Mouse (Mus musculus): Measurements from ENCODE around the gene Simc1.
A peak's percentile ranks its signal among the peaks of the same experiment; 100 is the strongest.
"Not testable (repeated sequence)": the region's sequence is repeated elsewhere in the genome, so short reads cannot be mapped to it uniquely, and the experiment has no call there.

Simc1 gene

DNA sequence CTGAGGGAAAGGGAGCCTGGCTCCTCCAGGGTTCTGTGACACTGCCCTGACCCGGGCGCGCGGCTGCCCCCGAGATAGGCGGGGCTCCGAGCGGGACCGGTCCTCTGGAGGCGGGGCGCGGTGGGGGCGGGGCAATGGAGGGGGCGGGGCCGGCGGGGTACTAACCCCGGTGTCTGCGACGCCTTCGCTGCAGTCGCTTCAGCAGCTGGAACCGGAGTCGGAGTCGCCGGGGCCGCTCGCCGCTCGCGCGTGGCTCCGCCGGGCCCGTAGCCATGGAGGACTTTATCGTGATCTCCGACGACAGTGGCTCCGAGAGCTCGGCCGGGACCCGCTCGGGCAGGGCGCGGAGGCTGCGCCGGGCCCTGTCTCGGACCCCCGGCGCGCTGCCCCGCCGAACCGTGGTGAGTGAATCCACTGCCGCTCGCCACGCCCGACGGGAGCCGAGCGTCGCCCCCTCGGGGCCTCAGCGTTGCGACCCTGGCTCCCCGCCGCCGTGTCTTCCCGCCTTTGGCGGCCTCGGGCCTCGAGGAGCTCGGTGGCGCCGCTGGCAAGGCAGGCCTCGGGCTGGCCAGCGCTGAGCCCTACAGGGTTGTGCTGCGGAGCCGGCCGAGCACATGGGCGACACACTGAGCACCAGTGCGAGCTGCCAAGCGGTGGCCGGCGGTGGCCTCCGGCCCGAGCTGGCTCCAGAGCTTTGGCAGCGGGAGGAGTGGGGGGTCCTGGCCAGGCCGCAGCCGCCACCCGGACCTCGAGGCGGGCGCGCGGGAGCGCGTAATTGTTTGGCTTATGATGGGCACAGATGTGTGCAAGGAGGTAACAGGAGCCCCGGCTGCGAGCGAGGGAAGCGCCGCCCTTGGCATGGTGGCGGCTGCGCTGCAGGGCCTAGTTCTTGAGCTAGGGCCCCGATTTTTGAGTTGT, at the start of gene Simc1:
Simc1 (plus strand) TSS at position 176 of the 918 bp plus-strand sequence.
- peak; percentile 69 for DNase-seq

DNA sequence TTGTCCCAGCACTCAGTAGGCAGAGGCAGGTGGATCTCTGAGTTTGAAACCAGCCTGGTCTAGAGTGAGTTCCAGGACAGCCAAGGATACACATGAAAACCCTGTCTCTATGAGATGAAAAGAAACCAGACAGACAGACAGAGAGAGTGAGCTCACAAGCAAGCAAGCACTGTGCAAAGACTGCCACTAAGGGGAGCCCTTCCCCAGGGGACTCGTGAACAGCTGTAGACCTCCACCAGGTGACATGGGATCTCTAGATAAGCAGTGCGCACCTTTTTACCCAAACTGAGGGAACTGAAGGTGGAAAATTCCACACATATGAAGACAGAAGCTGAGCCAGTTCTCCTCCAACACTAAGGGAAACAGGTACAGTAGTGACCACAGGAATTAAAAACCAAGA, 46.5 kb upstream of the Simc1 start:
- no peak for DNase-seq

DNA sequence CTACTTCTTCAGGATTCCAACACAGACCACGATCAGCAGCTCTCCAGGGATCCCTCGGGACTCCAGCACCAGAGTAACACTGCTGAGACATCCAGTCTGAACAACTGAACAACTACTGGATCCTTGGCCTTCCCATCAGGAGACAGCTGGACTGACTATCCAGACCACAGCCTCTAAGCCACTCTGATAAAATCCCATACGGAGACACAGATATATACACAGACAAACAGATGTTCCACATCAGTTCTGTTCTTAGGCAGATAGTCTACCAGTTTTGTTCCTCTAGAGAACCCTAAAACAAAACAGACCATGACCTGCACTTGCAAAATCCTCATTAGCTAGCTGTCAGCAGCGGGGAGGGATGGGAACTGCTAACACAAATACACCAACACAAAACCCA, 44.3 kb upstream of the Simc1 start:
- DNase-seq, result no peak

DNA sequence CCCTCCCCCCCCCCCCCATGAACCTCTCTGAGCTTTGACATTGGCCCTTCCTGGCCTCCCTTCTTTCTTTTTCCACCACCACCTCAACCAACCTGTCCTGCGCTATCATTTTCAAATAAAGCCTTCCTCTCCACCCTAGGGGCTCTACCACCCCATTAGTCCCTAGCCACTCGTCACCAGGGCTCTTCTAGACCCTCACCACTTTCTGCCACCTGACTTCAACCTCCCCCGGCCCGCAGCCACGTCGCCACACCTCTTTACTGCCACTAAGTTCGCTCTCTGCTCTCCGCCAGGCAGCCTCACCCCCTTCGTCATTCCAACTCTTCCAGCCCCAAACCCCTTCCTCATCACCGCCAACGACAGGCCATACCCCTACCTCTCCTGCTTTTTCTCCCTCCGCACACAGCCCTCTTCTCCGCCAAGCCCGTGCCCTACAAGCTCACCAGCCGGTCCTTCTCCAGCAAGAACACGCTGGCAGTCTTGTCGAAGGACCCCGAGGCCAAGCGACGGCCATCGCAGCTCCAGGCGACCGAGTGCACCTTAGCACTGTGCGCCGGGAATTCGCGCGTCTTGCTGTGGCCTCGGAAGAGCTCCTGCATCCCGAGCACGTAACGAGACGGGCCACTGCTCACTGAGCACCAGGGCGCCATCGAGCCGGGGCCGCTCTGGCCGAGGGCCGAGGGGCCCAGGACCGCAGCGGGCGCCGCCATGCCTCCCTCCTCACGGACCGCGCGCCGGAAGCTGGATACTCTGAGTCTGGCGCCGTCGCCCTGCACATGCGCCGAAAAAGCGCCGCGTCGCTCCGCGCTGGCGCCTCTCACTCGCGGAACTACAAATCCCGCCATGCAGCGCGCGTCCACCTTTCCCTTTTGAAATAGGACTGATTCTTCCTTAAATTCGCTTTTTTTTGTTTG, 35.2 kb upstream of the Simc1 start, which contains the start of gene Thoc3:
Thoc3 (minus strand) TSS at position 752 of the 914 bp plus-strand sequence.
- peak; percentile 88 for DNase-seq

DNA sequence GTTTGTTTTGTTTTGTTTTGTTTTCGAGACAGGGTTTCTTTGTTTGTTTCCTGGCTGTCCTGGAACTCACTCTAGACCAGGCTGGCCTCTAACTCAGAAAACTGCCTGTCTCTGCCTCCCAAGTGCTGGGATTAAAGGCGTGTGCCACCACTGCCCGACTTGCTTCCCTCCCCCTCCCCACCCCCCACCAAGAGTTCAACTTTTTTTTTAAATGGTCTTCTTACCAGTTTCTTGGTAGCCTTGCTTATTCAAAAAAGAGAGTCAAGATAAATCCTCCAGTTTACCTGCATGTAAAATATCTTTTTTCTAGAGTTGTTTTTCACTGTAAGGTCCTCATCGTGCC, 34.6 kb upstream of the Simc1 start:
- DNase-seq, result no peak

DNA sequence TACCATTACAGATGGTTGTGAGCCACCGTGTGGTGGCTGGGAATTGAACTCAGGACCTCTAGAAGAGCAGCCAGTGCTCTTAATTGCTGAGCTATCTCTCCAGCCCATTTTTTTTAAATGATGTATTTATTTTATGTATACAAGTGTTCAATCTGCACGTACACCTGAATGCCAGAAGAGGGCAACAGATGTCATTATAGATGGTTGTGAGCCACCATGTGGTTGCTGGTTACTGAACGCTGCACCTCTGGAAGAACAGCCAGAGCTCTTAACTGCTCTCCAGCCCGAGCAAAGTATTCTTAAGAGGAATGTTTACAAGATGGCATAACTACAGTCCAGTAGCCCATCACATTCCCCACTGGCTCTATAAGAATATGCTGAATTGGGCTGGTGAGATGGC, 31.6 kb upstream of the Simc1 start:
- DNase-seq, result no peak

DNA sequence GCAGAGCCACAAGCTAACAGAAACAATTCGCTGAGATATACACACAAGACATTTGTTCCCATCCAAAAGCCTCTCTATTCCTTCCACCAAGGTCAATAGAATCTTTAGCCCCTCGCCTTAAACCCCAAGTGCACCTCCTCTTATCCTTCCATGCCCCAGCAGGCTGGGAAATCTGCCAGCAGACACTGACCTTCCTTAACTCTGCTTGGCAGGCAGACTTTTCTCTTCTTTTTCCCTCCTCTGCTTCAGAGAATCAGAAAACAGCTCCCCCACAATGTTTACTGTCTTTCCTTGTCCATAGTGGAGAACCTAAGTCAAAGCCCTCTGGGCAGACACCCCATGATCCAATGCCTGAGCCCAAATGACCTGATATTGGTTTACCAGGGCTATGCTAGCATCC, 28.6 kb upstream of the Simc1 start:
- DNase-seq, result no peak

DNA sequence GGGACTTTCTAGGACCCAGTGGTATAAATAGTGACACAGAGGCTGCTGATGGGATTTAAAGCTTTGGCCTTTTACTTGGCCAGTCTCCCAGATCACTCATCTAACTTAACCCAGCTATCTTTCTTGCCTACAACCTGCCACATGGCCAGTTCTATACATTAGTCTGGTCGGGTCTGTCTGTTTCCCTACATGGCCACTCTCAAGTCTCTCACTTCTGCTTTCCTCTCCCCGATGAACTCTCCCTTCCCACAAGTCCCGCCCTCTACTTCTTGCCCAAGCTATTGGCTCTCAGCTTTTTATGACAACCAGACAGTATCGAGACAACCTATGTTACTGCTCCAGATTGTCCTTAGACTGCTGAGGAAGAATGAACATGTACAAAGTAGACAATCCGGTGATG, 27.9 kb upstream of the Simc1 start:
- no peak for DNase-seq

DNA sequence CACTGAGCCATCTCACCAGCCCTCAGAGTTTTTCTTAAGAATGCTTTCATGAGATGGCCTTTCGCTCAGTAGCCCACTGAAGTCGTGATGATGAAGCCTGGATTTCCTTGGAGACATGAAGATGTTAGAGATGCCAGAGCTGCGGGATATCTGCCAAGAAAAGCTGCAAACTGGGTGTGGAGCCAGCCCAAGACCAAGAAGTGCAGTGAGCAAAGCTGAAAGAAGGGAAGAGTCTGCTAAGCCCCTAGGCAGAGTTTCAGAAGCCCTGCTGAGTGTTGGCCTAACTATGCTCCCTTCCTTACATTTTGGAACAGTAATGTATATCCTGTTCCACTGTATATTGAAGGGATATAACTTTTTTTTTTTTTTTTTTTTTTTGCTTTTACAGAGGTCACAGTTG, 24.3 kb upstream of the Simc1 start:
- peak; percentile 26 for DNase-seq

DNA sequence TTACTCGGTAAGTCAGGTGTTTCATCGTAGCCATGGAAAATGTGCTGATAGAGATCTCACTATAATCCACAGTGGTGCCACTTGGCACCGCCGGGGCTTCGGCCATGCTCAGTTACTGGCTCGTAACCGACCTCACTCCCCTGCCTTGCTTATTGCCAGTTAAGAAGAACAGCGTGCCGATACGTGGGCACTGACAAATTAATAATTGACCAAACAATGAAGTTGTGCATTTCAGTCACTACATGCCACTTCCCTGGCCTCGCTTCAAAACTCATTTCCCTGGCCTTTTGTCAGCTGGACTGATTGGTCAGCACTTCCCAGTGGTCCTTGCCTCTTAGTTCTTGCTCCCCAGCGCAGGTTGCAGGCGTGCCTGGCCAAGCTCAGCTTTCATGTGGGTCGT, 22.1 kb upstream of the Simc1 start:
- no peak for DNase-seq

DNA sequence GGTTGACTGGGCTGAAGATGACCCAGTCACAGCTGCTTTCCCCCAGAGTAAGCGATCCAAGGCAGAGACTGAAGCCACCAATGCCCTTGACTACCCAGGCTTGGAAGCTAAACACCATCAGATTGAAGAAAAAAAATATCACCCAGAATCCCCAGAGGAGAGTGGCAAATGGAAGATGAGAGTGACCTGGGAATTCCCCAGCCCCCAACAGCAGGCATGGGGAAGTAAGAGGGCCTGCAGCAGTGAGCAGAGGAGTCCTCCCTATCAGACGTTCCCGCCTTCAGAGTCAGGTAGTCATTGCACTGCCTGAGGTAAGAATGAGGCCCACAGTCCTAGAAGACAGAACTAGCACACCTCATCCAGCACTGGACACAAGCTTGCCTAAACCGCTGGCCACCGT, 13.2 kb upstream of the Simc1 start:
- DNase-seq, result no peak

DNA sequence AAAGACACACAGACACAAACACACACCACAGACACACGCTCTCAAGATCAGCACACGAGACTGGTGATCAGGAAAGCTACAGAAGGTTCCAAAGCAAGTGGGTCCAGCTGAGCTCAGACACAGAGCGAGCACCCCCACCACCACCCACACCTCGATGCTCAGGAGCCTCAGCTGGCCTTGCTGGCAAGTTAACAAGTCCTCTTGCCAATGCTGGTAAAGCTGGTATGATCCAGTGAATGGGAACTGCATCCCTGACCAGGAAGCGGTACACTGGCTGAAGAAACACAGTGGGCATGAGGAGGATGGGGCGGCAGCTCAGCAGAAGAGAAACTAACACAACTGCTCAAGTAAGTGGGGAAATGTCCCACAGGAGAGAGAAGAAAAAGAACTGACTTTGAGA, 12.2 kb upstream of the Simc1 start:
- DNase-seq, result no peak

DNA sequence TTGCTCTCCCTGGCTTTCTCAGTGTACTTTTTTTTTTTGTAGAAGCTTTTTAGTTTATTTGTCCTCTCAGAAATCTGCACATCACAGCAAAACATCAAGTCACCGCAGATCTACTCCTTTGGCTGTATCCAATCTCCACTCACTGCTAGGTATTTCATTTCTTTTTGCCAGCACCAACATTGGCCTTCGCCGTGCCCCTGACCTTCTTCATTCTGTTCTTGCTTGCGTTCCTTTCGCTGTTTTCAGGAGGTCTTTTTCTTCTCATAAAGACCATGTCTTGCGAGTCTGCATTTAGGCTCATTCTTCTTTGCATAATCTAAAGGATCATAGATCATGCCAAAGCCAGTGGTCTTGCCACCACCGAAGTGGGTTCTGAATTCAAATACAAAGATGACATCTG, 4.0 kb upstream of the Simc1 start:
- not testable (repeated sequence) for DNase-seq

DNA sequence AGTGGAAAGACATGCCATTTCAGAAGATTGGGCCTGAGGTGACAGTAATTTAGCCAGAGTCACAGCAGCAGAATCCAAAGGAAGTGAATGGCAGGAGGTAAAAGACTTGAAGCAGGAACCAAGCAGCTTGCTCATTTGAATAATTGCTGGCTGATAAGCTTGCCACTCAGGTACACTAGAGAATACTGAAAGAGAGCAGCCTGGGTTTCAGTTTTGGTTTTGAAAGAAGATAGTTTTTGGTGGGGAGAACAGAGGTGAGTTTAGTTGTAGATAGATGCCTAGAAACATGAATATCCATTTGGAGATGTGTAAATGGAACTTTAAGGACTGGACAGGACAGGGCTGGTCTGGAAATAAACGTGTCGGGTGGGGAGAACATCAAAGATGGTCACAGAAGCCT, 2.2 kb upstream of the Simc1 start:
- no peak for DNase-seq

DNA sequence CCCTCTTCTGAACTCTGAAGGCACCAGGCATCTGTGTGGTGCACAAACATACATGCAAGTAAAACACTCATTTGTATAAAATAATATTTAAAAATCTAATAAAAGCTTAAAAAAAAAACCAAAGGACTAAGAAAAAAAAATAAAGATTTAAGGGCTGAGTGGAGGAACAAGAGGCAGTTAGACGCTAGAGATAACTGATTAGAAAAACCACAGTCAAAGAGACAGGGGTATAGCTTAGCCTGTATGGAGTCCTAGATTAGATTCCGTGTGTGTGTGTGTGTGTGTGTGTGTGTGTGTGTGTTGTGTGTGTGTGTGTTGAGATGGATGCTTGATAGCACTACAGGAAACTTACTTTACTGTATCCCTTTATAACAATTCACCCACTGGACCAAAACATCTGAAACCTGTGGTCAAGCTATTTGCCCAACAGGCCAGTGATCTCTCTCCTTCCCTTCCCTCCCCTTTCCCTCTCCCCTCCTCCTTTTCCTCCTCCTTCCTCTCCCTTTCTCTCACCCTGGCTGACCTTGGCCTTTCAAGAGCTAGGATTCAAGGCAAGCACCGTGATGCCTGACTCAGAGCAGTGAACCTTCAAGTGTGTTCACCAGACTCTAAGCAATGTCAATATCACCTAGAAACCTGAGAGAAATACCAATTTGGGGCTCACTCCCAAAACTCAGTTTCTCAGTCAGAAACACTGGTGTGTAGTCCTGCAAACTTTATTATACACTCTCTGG, 1.5 kb upstream of the Simc1 start:
- no peak for DNase-seq

DNA sequence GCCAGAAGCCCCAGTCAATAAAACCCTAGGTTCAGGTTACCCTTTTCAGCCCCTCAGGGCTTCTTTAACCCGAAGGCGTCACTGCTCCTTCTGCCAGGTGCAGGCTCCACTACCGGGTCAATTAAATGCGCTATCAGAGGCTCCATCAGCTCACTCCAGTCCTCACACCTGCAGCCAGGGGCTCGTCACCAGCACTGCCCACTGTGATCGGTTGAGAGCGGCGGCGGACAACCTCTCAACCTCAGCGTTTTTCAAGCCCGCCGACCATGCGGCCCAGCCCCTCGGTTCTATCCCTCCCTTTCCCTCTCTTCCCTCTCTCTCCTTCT, 338 bp upstream of the Simc1 start:
- DNase-seq, result no peak

DNA sequence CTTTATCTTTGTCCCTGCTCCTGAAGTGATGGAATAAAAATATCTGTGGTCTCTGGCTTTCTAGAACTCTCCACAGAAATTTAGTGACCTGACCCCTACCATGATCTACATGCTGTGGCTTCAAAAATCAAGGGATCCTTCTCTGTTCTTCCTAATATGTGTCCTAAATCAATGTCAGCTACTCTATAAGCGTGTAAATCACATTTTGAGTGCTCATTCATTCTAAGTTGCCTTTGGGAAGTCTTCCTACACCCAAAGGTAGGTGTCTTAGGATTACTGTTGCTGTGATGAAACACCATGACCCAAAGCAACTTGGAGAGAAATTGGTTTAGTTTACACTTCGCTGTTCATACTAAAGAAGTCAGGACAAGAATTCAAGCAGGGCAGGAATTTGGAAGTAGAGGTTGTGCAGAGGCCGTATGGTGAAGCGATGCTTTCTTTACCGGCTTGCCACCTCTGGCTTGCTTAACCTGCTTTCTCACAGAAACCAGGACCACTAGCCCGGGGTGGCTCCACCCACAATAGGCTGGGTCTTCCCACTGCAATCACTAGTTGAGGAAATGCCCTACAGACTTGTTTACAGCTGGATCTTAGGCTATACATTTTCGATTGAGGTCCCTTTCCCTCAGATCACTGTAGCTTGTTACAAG, 1.2 kb downstream of the Simc1 start:
- DNase-seq, result no peak

DNA sequence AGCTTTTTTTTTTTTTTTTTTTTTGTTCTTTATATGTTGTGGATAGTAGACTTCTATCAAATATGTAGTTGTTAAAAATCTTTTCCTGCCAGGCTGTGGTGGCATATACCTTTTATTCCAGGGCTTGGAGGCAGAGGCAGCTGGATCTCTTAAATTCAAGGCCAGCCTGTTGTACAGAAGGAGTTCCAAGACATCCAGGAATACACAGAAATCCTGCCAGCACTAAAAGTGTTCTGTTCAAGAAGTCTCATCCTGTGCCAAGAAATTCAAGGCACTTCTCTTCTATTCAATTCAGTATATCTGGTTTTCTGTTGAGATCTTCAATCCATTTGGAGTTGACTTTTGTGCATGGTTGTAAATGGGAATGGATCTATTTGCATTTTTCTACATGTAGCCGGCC, 2.3 kb downstream of the Simc1 start:
- DNase-seq, result no peak

DNA sequence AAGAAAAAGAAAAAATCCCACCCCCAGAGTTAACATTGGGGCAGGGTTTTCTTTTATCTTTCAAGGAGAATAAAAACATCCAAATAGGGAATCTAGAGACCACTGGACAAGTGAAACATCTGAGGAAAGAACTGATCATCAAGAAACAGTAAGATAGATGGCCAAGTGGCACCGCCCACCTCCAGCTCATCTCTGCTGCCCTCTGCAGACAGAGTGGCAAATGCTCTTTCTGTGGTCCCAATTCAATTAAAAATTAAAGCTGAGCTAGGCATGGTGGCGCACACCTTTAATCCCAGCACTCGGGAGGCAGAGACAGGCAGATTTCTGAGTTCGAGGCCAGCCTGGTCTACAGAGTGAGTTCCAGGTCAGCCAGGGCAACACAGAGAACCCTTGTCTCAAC, 16.6 kb downstream of the Simc1 start:
- no peak for DNase-seq

DNA sequence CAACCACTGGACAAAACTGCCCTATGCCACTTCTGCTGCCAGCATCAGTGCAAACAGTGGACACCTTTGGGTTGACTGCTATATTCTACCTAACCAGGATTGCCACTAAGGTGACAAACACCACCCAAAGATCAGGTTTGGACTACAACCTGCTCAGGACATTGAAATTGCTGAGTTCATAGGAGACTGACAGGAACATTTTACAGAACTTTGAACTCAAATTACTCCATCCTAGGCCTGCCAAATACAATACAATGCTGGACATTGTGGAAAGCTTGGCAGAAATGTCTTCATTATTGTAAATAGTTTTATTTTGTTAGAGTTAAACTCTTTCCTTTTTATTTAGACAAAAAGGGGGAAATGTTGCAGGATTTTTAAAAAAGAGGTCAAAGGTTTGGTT, 17.6 kb downstream of the Simc1 start:
- DNase-seq, result no peak

DNA sequence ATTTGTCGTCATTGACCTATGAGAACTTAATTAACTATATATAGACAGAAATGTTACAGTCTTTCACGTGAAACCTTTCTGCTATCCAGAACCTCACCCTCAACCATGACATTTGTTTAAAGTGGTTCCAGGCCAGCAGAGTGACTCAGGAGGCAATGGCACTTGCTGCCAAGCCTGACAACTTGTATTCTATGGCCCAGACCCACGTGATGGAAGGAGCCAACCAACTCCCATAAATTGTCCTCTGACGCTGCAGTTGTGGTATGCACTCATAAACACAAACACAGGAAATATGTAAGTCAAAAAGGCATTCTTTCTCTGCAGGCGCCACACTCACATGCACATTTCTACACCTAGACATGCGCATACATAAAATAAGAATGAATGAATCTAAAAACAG, 23.6 kb downstream of the Simc1 start:
- DNase-seq, result no peak

DNA sequence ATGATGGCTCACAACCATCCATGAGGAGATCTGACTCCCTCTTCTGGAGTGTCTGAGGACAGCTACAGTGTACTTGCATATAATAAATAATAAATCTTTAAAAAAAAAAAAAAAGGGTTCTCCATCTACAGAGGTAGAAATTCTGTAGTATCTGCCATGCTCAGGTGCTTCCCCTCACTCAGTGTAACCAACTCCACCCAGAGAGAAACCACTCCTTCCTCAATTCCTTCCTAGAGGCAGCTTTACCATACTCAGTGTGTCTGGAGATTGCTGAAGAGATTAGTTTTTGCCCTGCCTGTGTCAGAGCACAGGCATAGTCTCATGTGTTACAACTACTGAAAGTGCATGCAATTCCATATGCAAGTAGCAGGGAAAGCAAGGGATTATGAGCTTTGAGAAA, 28.6 kb downstream of the Simc1 start:
- DNase-seq, result no peak

DNA sequence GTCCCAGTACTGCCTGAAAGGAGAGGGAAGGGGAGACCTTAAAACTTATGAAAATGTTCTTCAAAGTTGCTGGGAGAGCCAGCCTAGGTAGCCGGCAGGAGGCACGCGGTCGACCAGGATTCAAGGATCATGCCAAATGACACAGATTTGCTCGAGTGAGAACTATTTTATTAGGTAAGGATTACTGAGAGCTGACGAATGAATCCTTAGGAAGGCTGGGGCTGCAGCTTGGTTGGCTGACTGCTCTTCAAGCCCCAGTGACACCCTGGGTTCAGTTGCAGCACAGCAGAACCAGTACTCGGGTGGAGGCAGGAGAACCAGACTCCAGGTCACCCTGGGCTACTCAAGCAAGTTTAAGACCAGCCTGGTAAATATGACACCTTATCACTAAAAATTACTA, 44.5 kb downstream of the Simc1 start:
- DNase-seq, result no peak
